Mouse (Mus musculus): ENCODE results near the gene Htra3. TPM values are rescaled to one million over a fixed set of nuclear protein-coding genes. Genes with fewer than 3 reads are reported as not detected.

Gene Htra3
- polyA plus RNA-seq, 1 experiment from 2014 or later, result 40.5 TPM

GRCm38 (mm10) chr5:35703183-35703582 is 23.6 kb upstream of the Htra3 start:
- Histone ChIP-seq H3K9me3 (ENCODE audit: low read length) (no peaks in the 10 kb centered on the region), H3K27ac (ENCODE audit: low read length) (no peak overlapping the region), H3K36me3 (ENCODE audit: insufficient read depth, low read length) (0 out of 2 replicates have a peak, but pooled peaks cover 5% of the 10 kb centered on the region), H3K27me3 (replicated peaks; ENCODE audit: insufficient read depth, low read length) (no peaks in the 10 kb centered on the region), H3K9ac (replicated peaks; ENCODE audit: low read depth) (no peak overlapping the region), H3K4me2 (replicated peaks; ENCODE audit: low read depth, low read length) (no peak overlapping the region), H3K4me1 (ENCODE audit: insufficient read depth, low read depth, low read length) (no peaks in the 10 kb centered on the region), H3K4me3 (ENCODE audit: low read depth, low read length) (no peak overlapping the region)
- WGBS, result 77% methylated on average over 8 of the region's 8 CpGs
- TF ChIP-seq EP300 (IDR thresholded peaks at IDR 0.05) (no peak), CTCF (IDR thresholded peaks at IDR 0.05) (no peak)
- DNase-seq (ENCODE audit: low spot score) (no peak), ATAC-seq (no peak)

- H3K4me3 ChIP-seq (ENCODE audit: low read depth, low read length), result no peak overlapping the region
- H3K4me2 ChIP-seq (replicated peaks; ENCODE audit: low read depth, low read length), result no peak overlapping the region
- no peak overlapping the region for H3K9ac ChIP-seq (replicated peaks; ENCODE audit: low read depth)
- 75% methylated on average over 4 of the region's 4 CpGs for WGBS
- TF ChIP-seq CTCF (IDR thresholded peaks at IDR 0.05) (no peak), EP300 (IDR thresholded peaks at IDR 0.05) (no peak)
- no peaks in the 10 kb centered on the region for H3K9me3 ChIP-seq (ENCODE audit: low read length)
- 0 out of 2 replicates have a peak, but pooled peaks cover 5% of the 10 kb centered on the region for H3K36me3 ChIP-seq (ENCODE audit: insufficient read depth, low read length)
- ATAC-seq (no peak), DNase-seq (ENCODE audit: low spot score) (no peak)
- H3K27me3 ChIP-seq (replicated peaks; ENCODE audit: insufficient read depth, low read length), result no peaks in the 10 kb centered on the region
- H3K4me1 ChIP-seq (ENCODE audit: insufficient read depth, low read depth, low read length), result no peaks in the 10 kb centered on the region
- H3K27ac ChIP-seq (ENCODE audit: low read length), result no peak overlapping the region
Measured at GRCm38 (mm10) chr5:35702582-35703140, 23.1 kb upstream of the Htra3 start.

GRCm38 (mm10) chr5:35701042-35701441 is 21.5 kb upstream of the Htra3 start:
- ATAC-seq (peak; percentile 52), DNase-seq (ENCODE audit: low spot score) (peak; percentile 67)
- H3K4me3 ChIP-seq (ENCODE audit: low read depth, low read length), result no peak overlapping the region
- no peaks in the 10 kb centered on the region for H3K27me3 ChIP-seq (replicated peaks; ENCODE audit: insufficient read depth, low read length)
- peak; percentile 91 for TF ChIP-seq CTCF (IDR thresholded peaks at IDR 0.05)
- TF ChIP-seq EP300 (IDR thresholded peaks at IDR 0.05), result no peak
- no peak overlapping the region for H3K27ac ChIP-seq (ENCODE audit: low read length)
- H3K9me3 ChIP-seq (ENCODE audit: low read length), result no peaks in the 10 kb centered on the region
- WGBS, result 39% methylated on average over 6 of the region's 6 CpGs
- no peak overlapping the region for H3K9ac ChIP-seq (replicated peaks; ENCODE audit: low read depth)
- H3K4me2 ChIP-seq (replicated peaks; ENCODE audit: low read depth, low read length), result no peak overlapping the region
- H3K4me1 ChIP-seq (ENCODE audit: insufficient read depth, low read depth, low read length), result no peaks in the 10 kb centered on the region
- 0 out of 2 replicates have a peak, but pooled peaks cover 10% of the 10 kb centered on the region for H3K36me3 ChIP-seq (ENCODE audit: insufficient read depth, low read length)

DNA sequence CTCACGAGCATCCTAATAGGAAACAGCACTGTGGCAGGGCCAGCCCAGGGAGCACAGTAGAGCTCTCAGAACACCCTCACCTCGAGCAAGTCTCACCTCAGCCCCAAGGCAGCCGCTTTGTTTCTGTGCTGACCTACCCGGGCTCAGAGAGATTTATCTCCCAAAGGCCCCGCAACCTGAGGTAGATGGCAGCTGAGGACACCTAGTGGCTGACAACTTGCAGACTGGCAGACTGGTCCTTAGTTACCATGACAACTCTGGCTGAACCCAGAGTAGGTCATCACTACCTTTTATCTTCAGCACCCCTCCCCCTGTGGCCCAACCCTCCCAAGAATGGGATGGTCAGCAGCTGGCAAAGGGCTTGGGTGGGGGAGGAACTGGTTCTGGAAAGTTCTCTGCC is 16.2 kb upstream of the Htra3 start:
- Histone ChIP-seq H3K27me3 (replicated peaks; ENCODE audit: insufficient read depth, low read length) (no peaks in the 10 kb centered on the region), H3K27ac (ENCODE audit: low read length) (no peak overlapping the region), H3K9me3 (ENCODE audit: low read length) (no peaks in the 10 kb centered on the region), H3K4me3 (ENCODE audit: low read depth, low read length) (no peak overlapping the region), H3K4me1 (ENCODE audit: insufficient read depth, low read depth, low read length) (no peaks in the 10 kb centered on the region), H3K36me3 (ENCODE audit: insufficient read depth, low read length) (0 out of 2 replicates have a peak, but pooled peaks cover 5% of the 10 kb centered on the region), H3K4me2 (replicated peaks; ENCODE audit: low read depth, low read length) (no peak overlapping the region), H3K9ac (replicated peaks; ENCODE audit: low read depth) (no peak overlapping the region)
- ATAC-seq (no peak), DNase-seq (ENCODE audit: low spot score) (peak; percentile 22)
- no peak for TF ChIP-seq EP300 (IDR thresholded peaks at IDR 0.05)
- TF ChIP-seq CTCF (IDR thresholded peaks at IDR 0.05), result peak; percentile 59
- 28% methylated on average over 5 of the region's 5 CpGs for WGBS

- TF ChIP-seq CTCF (IDR thresholded peaks at IDR 0.05), result no peak
- no peak for TF ChIP-seq EP300 (IDR thresholded peaks at IDR 0.05)
- no peak overlapping the region for H3K4me3 ChIP-seq (ENCODE audit: low read depth, low read length)
- ATAC-seq, result no peak
- 45% methylated on average over 4 of the region's 4 CpGs for WGBS
- DNase-seq (ENCODE audit: low spot score), result no peak
- H3K27me3 ChIP-seq (replicated peaks; ENCODE audit: insufficient read depth, low read length), result no peaks in the 10 kb centered on the region
- no peak overlapping the region for H3K27ac ChIP-seq (ENCODE audit: low read length)
- H3K9ac ChIP-seq (replicated peaks; ENCODE audit: low read depth), result no peak overlapping the region
- H3K9me3 ChIP-seq (ENCODE audit: low read length), result no peaks in the 10 kb centered on the region
- no peaks in the 10 kb centered on the region for H3K4me1 ChIP-seq (ENCODE audit: insufficient read depth, low read depth, low read length)
- H3K4me2 ChIP-seq (replicated peaks; ENCODE audit: low read depth, low read length), result no peak overlapping the region
- H3K36me3 ChIP-seq (ENCODE audit: insufficient read depth, low read length), result 0 out of 2 replicates have a peak, but pooled peaks cover 5% of the 10 kb centered on the region
Measured at GRCm38 (mm10) chr5:35693638-35694037, 14.1 kb upstream of the Htra3 start.

DNA sequence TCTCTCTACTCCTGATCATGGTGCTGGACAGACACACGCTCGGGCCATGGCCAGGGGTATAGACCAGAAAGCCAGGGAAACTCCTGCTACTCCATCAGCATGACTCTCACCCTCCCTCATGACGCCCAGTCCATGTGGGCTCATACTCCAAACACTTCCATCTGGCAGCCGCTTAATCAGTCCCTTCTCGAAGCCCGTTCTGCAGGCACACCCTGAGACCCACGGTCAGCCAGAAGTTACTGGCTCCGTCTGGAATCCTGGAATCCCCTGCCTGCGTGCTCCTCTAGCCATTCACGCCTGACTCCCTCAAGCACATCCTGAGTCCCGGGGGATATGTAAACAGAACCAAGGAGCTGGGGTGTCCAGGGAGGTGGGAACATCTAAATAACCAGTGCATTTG is 11.7 kb upstream of the Htra3 start:
- Histone ChIP-seq H3K36me3 (ENCODE audit: insufficient read depth, low read length) (no peaks in the 10 kb centered on the region), H3K4me3 (ENCODE audit: low read depth, low read length) (no peak overlapping the region), H3K9ac (replicated peaks; ENCODE audit: low read depth) (no peak overlapping the region), H3K27me3 (replicated peaks; ENCODE audit: insufficient read depth, low read length) (no peaks in the 10 kb centered on the region), H3K4me2 (replicated peaks; ENCODE audit: low read depth, low read length) (no peak overlapping the region), H3K9me3 (ENCODE audit: low read length) (no peaks in the 10 kb centered on the region), H3K27ac (ENCODE audit: low read length) (no peak overlapping the region), H3K4me1 (ENCODE audit: insufficient read depth, low read depth, low read length) (no peaks in the 10 kb centered on the region)
- DNase-seq (ENCODE audit: low spot score), result peak; percentile 37
- peak; percentile 44 for ATAC-seq
- WGBS, result 19% methylated on average over 11 of the region's 11 CpGs
- TF ChIP-seq EP300 (IDR thresholded peaks at IDR 0.05), result no peak
- TF ChIP-seq CTCF (IDR thresholded peaks at IDR 0.05), result no peak

Measured in lung, postnatal 0 days (tissue).